Mouse (Mus musculus) intestine, embryonic 16.5 days (tissue): ENCODE data around the gene Smarcad1. TPM values are rescaled to one million over a fixed set of nuclear protein-coding genes. Genes with fewer than 3 reads are reported as not detected.
"Not testable (repeated sequence)": the region's sequence is repeated elsewhere in the genome, so short reads cannot be mapped to it uniquely, and the experiment has no call there.

Experiments used
- ATAC-seq: fragments of 200-750 bp; cut with Nextera tagmentation; 2 replicates; pipeline ENCODE4 v1.8.0; 2017; ENCODE audit warnings: moderate TSS enrichment, moderate library complexity
- H3K27ac ChIP-seq: fragments of 300-500 bp; sonication (generic); 2 replicates; pipeline ENCODE4 v1.5.1; 2014; ENCODE audit warnings: mild to moderate bottlenecking, low read length
- H3K27me3 ChIP-seq: fragments of 300-500 bp; sonication (generic); replicated peaks from 2 replicates; pipeline ENCODE4 v1.6.1; 2014; ENCODE audit warnings: low read length, control low read depth, mixed read lengths; ENCODE audit not compliant: control insufficient read depth, insufficient read depth
- H3K36me3 ChIP-seq: fragments of 300-500 bp; sonication (generic); 2 replicates; pipeline ENCODE4 v1.6.1; 2014; ENCODE audit warnings: low read length, control low read depth; ENCODE audit not compliant: control insufficient read depth, insufficient read depth
- H3K4me1 ChIP-seq: fragments of 300-500 bp; sonication (generic); 2 replicates; pipeline ENCODE4 v1.6.1; 2014; ENCODE audit warnings: low read length, control low read depth, mixed read lengths; ENCODE audit not compliant: control insufficient read depth, insufficient read depth
- H3K4me2 ChIP-seq: fragments of 300-500 bp; sonication (generic); 2 replicates; pipeline ENCODE4 v1.6.1; 2014; ENCODE audit warnings: low read depth, low read length, control low read depth
- H3K4me3 ChIP-seq: fragments of 300-500 bp; sonication (generic); 2 replicates; pipeline ENCODE4 v1.5.1; 2014; ENCODE audit warnings: mild to moderate bottlenecking, low read length
- H3K9ac ChIP-seq: fragments of 300-500 bp; sonication (generic); 2 replicates; pipeline ENCODE4 v1.6.1; 2014; ENCODE audit warnings: low read depth, low read length
- H3K9me3 ChIP-seq: fragments of 300-500 bp; sonication (generic); 2 replicates; pipeline ENCODE4 v1.6.1; 2016; ENCODE audit warnings: low read length, control low read depth; ENCODE audit not compliant: control insufficient read depth
- WGBS: fragments of 180-500 bp; shearing (Covaris S2); extraction: QIAGEN DNeasy Blood & Tissue Kit; methylation state at CpG from one replicate; pipeline ENCODE4 v1.1.7; 2014; 5-methylcytosine and 5-hydroxymethylcytosine counted together
- polyA plus RNA-seq: library from polyadenylated mRNA; unstranded; fragments of >200 nt; fragmentation: Nextera tagmentation; extraction: Ambion mirVana; gene quantifications from 2 replicates; pipeline ENCODE4 v1.2.1, GENCODE M21; 2015

Smarcad1 gene
- polyA plus RNA-seq, result 31.5 and 41.7 TPM in 2 replicates

GRCm38 (mm10) chr6:65042491-65043171 is at the start of gene Smarcad1:
TSS of gene Smarcad1 (plus strand) at chr6:65042583.
- under 1% methylated on average over 80 of the region's 81 CpGs for WGBS
- Histone ChIP-seq H3K9me3 (no peaks in the 10 kb centered on the region), H3K36me3 (0 out of 2 replicates have a peak, but pooled peaks cover 6% of the 10 kb centered on the region), H3K27me3 (no peaks in the 10 kb centered on the region), H3K27ac (peak within 1 kb of the TSS; percentile 96), H3K4me3 (peak within 1 kb of the TSS; percentile 83), H3K9ac (peak within 1 kb of the TSS; percentile 98), H3K4me2 (peak within 1 kb of the TSS; percentile 74), H3K4me1 (peaks cover 6% of the 10 kb centered on the region; the same call in 1 of the 2 replicates)
- peak; percentile 96 for ATAC-seq

GRCm38 (mm10) chr6:64996824-64997421 is 45.5 kb upstream of the Smarcad1 start:
- ATAC-seq, result peak; percentile 92
- no peaks in the 10 kb centered on the region for H3K9me3 ChIP-seq
- H3K4me3 ChIP-seq, result no peak overlapping the region
- no peak overlapping the region for H3K4me2 ChIP-seq
- WGBS, result 34% methylated on average over 13 of the region's 13 CpGs
- H3K36me3 ChIP-seq, result no peaks in the 10 kb centered on the region
- no peaks in the 10 kb centered on the region; the same call in 1 of the 2 replicates for H3K4me1 ChIP-seq
- no peak overlapping the region for H3K9ac ChIP-seq
- H3K27me3 ChIP-seq, result no peaks in the 10 kb centered on the region
- H3K27ac ChIP-seq, result no peak overlapping the region

GRCm38 (mm10) chr6:64997805-64998204 is 44.6 kb upstream of the Smarcad1 start:
- H3K4me1 ChIP-seq, result no peaks in the 10 kb centered on the region; the same call in 1 of the 2 replicates
- WGBS, result 85% methylated on average over 2 of the region's 2 CpGs
- no peak for ATAC-seq
- no peaks in the 10 kb centered on the region for H3K9me3 ChIP-seq
- no peak overlapping the region for H3K4me2 ChIP-seq
- H3K27me3 ChIP-seq, result no peaks in the 10 kb centered on the region
- H3K4me3 ChIP-seq, result no peak overlapping the region
- no peak overlapping the region for H3K9ac ChIP-seq
- H3K36me3 ChIP-seq, result no peaks in the 10 kb centered on the region
- H3K27ac ChIP-seq, result no peak overlapping the region

- not testable (repeated sequence) for H3K4me1 ChIP-seq, H3K27ac ChIP-seq, H3K9ac ChIP-seq, H3K36me3 ChIP-seq, H3K9me3 ChIP-seq, H3K4me3 ChIP-seq, ATAC-seq, H3K4me2 ChIP-seq, H3K27me3 ChIP-seq
- WGBS, result 78% methylated on average over 5 of the region's 5 CpGs
Observed at GRCm38 (mm10) chr6:65000757-65001156, 41.6 kb upstream of the Smarcad1 start.

- Histone ChIP-seq H3K9me3 (no peaks in the 10 kb centered on the region), H3K4me2 (no peak overlapping the region), H3K27me3 (no peaks in the 10 kb centered on the region), H3K4me1 (no peaks in the 10 kb centered on the region), H3K36me3 (no peaks in the 10 kb centered on the region), H3K4me3 (no peak overlapping the region), H3K9ac (no peak overlapping the region), H3K27ac (no peak overlapping the region)
- no peak for ATAC-seq
- 71% methylated on average over 3 of the region's 3 CpGs for WGBS
Observed at GRCm38 (mm10) chr6:65002196-65002595, 40.2 kb upstream of the Smarcad1 start.

GRCm38 (mm10) chr6:65008836-65009235 is 33.5 kb upstream of the Smarcad1 start:
- 22% methylated on average over 5 of the region's 5 CpGs for WGBS
- H3K9me3 ChIP-seq, result no peaks in the 10 kb centered on the region
- no peak overlapping the region for H3K4me2 ChIP-seq
- H3K27me3 ChIP-seq, result no peaks in the 10 kb centered on the region
- H3K4me1 ChIP-seq, result no peaks in the 10 kb centered on the region
- no peak overlapping the region for H3K4me3 ChIP-seq
- H3K9ac ChIP-seq, result no peak overlapping the region
- H3K36me3 ChIP-seq, result no peaks in the 10 kb centered on the region
- H3K27ac ChIP-seq, result no peak overlapping the region
- ATAC-seq, result no peak

GRCm38 (mm10) chr6:65011444-65011990 is 30.9 kb upstream of the Smarcad1 start:
- Histone ChIP-seq H3K4me3 (no peak overlapping the region), H3K4me2 (no peak overlapping the region), H3K27ac (no peak overlapping the region), H3K4me1 (no peaks in the 10 kb centered on the region), H3K9ac (no peak overlapping the region), H3K36me3 (no peaks in the 10 kb centered on the region), H3K9me3 (no peaks in the 10 kb centered on the region), H3K27me3 (no peaks in the 10 kb centered on the region)
- ATAC-seq, result no peak
- 85% methylated on average over 5 of the region's 5 CpGs for WGBS

GRCm38 (mm10) chr6:65012142-65012541 is 30.2 kb upstream of the Smarcad1 start:
- Histone ChIP-seq H3K9ac (no peak overlapping the region), H3K27ac (no peak overlapping the region), H3K4me2 (no peak overlapping the region), H3K36me3 (no peaks in the 10 kb centered on the region), H3K9me3 (no peaks in the 10 kb centered on the region), H3K4me3 (no peak overlapping the region), H3K27me3 (no peaks in the 10 kb centered on the region), H3K4me1 (no peaks in the 10 kb centered on the region)
- WGBS, result 90% methylated on average over 2 of the region's 2 CpGs
- no peak for ATAC-seq

GRCm38 (mm10) chr6:65017566-65017965 is 24.8 kb upstream of the Smarcad1 start:
- Histone ChIP-seq H3K4me2 (no peak overlapping the region), H3K27me3 (no peaks in the 10 kb centered on the region), H3K9me3 (no peaks in the 10 kb centered on the region), H3K4me1 (no peaks in the 10 kb centered on the region), H3K4me3 (no peak overlapping the region), H3K9ac (no peak overlapping the region), H3K27ac (no peak overlapping the region), H3K36me3 (no peaks in the 10 kb centered on the region)
- ATAC-seq, result no peak
- 89% methylated on average over 10 of the region's 10 CpGs for WGBS
